Mouse (Mus musculus) C2C12 (cell line): Measurements from ENCODE around the gene Lars2.

Source experiments
- CEBPB ChIP-seq: IDR thresholded peaks from one replicate; pipeline ENCODE4 v1.6.1; 2011; ENCODE audit warnings: low read depth, mild to moderate bottlenecking, control low read depth, moderate library complexity
- CTCF ChIP-seq: IDR thresholded peaks from one replicate; pipeline ENCODE4 v1.5.1; 2011; ENCODE audit not compliant: control insufficient read depth, insufficient read depth, insufficient read length
- MYOD1 ChIP-seq: IDR thresholded peaks from one replicate; pipeline ENCODE4 v1.6.1; 2011; ENCODE audit warnings: low read depth; ENCODE audit not compliant: control insufficient read depth, insufficient read length

- TF ChIP-seq CTCF (no peak), CEBPB (no peak), MYOD1 (no peak)
Measured at GRCm38 (mm10) chr9:123382399-123382798, 15.7 kb downstream of the Lars2 start.
